Mouse (Mus musculus) c-Kit-positive CD71-positive TER-119-negative erythroid progenitor cells, embryonic 14.5 days (primary cell): Measurements from ENCODE around the gene Add2.

Experiments used
- DNase-seq: peaks from one replicate; pipeline ENCODE4 v3.0.0-alpha.2; 2013; ENCODE audit warnings: low read depth

The Add2 gene

GRCm38 (mm10) chr6:86141284-86141683 lies 112.8 kb downstream of the Add2 start:
- DNase-seq: no peak

DNA sequence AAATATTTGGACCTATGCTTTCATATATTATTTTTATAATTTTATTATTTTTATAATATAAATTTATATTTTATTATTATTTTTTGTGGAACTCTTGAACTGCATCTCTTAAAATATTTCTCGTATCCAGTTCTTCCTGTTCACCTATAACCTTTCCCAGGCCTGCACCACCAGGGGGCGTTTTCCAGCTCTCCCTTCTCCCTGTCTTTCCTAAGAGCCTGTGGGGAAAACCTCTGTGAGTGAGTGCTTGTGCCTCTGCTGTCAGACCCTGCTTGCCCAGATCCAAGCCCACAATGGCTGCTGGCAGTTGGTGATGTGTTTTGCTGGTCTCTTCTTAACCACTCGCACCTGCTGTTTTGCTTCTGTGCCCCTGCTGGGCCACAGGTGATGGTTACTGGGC lies 113.3 kb downstream of the Add2 start:
- no peak for DNase-seq

- DNase-seq: no peak
Observed at GRCm38 (mm10) chr6:86144986-86145385, 116.5 kb downstream of the Add2 start.

GRCm38 (mm10) chr6:86148518-86148917 lies 120.0 kb downstream of the Add2 start:
- no peak for DNase-seq

DNA sequence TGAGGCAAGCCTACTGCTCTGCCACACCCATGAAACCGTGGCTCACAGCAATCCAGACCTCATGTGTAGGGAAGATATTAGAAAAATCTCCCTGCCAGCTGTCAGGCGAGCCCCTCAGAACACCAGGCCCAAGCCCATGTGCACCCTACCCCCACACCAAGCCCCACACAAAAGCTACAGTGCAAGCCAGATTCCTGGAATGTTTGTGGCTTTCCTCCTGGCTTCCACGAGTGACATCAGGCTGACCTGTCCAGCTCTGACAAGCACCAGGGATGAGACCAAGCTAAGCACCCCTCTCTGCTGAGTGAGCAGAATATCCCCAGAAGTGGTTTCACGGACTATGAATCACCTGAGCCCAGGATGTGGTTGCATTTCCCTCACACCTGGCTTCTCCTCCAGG lies 120.5 kb downstream of the Add2 start:
- DNase-seq: no peak

- no peak for DNase-seq
Observed at GRCm38 (mm10) chr6:86152676-86153075, 124.2 kb downstream of the Add2 start.

DNA sequence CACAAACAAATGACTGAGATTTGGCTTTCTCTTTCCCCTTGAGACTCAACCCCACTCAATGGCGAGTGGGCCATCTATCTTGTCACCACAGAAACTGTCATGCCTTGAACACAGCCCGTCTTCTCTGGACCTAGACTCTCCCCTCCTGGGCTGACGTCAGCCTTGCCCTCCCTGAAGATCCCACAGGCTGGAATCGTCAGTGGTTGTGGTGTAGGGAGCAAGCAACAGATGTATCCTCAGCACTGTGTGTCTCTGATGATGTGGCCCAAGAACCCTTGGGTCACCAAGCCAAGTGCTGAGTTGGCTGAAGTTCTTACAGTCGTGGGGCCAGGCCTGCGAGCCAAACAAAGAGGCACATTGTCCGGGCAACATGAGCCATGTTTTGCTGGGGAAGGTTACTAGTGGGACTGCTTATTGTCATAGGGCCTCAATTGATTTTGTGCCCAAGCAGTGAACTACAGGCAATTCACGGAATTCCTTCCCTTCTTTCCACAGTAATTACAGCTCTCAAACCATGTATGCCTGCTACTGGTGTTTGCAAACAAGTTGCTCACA lies 125.0 kb downstream of the Add2 start:
- no peak for DNase-seq

DNA sequence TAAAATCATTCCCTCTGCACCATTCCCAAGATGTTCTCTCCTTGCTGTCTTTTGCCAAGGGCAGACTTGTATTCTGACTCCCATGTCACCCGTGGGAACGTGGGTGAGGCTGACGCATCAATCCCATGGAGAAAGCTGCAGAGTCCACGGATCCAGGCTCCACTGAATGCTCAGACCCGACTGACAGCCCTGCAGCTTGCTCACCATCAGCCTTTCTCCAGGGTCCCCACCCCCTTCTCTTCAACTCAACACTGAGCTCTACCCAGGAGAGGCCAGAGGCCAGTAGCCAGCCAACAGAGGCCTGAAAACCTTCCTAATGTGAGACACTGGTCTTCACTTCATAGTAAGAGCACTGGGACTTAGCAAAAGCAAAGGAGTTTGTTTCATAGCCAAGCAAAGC lies 125.5 kb downstream of the Add2 start:
- no peak for DNase-seq

GRCm38 (mm10) chr6:86154481-86154880 lies 126.0 kb downstream of the Add2 start:
- DNase-seq: no peak

DNA sequence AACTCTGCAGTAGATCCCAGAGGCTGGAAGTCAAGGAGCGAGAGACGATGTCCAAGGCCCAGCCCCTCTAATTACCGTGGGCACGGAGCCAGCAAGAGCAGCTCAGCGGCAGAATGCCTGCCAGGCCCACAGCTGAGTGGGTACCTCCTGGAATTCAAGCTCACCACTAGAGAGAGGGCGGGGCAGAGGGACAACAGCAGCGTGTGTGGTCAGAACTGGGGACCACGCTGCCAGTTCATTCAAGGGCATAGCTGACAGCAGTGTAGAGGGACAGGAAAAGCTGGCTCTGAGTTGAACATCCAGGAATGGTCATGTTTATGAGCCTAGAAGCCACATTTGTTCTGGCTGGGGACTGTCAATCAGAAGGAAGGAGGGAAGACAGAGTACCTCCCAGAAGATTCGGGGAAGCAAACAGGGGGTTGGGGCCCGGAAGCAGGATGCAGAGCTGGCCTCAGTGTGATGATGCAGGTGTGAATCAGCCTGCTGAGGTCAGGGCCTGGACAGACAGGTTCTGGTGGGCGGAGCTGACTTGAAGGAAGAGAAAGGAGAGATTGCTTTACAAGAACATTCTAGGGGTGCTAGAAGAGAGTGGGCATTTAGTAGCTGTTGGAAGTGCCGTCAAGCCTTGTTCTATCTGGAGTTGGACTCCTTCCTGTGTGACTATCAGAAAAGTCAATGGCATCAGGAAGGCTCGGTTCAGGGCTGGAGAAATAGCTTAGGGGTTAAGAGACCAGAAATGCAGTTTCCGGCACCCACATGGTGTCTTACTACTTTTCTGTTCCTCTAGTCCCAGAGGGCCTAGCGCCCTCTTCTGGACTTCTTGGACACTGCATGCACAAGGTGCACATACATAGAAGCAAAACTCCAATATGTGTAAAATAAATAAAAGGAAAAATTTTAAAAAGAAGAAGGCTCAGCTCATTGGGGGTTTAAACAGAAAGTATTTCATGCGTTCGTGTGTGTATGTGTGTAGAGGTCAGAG lies 129.1 kb downstream of the Add2 start:
- DNase-seq: no peak

DNA sequence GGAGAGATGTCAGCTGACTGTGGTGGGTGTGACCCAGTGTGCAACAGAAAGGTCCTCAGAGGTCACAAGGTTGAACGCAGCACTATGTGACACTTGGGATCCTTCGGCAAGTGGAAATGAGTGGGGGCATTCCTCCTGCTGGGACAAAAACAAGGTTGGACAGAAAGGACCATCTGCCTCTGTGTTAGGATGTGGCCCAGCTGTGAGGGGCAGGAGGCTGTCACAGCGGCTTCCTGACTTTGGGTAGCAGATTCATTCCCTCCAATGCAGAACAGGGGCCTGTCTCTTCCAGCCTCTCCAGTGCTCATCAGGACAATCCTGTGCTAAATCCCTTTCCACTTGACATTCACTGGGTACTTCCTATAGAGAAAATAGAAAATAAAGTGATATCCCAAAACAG lies 132.4 kb downstream of the Add2 start:
- DNase-seq: no peak

- no peak for DNase-seq
Observed at GRCm38 (mm10) chr6:86161586-86161985, 133.1 kb downstream of the Add2 start.

GRCm38 (mm10) chr6:86164028-86164427 lies 135.5 kb downstream of the Add2 start:
- no peak for DNase-seq

DNA sequence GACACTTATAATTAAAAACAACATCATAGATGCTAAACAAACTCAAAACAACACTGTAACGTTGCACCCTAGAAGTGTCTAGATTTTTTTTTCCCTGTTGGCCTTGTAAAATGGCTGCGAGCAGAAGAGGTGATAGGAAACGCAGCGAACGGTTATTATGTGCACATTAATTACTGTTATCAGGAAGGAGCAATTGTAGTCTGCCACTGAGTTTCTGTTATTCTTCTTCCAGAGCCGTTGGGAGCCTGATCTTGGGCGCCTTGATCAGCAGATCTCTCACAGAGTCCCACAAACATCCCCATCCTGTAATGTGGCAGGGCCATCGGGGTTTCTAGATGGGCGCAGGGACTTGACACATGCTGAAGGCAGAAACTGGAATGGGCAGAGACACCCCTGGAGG lies 137.9 kb downstream of the Add2 start:
- no peak for DNase-seq

DNA sequence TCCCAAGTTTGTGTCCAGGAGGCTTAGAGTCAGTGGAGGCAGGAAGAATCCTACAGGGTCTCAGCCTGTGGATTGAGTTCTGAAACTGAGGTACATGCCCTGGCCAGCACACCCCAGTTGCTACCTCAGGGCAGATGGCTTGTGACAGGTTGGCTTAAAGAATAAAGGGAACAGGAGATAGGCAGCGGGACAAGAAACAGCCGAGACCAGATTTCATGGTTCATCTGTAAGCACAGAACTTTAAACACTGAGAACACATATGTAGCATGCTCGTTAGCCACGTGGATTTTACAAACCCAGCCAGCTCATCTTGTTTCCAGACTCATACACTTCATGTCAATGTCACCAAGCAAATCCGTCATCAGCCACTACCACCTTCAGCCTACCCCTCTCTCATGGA lies 139.4 kb downstream of the Add2 start:
- DNase-seq: no peak

- no peak for DNase-seq
Observed at GRCm38 (mm10) chr6:86169166-86169565, 140.7 kb downstream of the Add2 start.
